Mouse (Mus musculus): Measurements from ENCODE around the gene Hpd.

DNA sequence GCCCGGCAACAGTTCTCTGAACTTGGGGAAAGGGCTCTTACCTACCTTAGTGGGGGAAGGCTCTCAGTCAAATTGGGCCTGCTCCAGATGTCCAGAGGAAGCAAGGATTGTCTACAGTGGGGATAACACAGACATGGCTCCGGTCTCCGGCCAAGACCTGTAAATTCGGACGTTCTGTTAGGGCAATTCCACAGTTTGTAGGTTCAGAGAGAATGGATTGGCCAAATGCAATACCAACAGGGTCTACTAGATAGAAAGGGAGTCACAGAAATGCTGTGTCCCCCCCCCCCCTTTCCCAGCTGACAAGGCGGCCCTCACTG is 44.7 kb downstream of the Hpd start:
- TF ChIP-seq CEBPB (IDR thresholded peaks at IDR 0.05; ENCODE audit: low read depth) (no peak), CTCF (IDR thresholded peaks at IDR 0.05; ENCODE audit: control insufficient read depth, insufficient read depth, insufficient read length) (no peak), MYOG (IDR thresholded peaks at IDR 0.05; ENCODE audit: control insufficient read depth, extremely low read depth, insufficient read length) (no peak)
